Mouse (Mus musculus): Measurements from ENCODE around the gene Ncoa7. TPM values are rescaled to one million over a fixed set of nuclear protein-coding genes. Genes with fewer than 3 reads are reported as not detected.

Ncoa7 gene
- polyA plus RNA-seq, 1 experiment from 2014 or later, result 9.4 TPM

DNA sequence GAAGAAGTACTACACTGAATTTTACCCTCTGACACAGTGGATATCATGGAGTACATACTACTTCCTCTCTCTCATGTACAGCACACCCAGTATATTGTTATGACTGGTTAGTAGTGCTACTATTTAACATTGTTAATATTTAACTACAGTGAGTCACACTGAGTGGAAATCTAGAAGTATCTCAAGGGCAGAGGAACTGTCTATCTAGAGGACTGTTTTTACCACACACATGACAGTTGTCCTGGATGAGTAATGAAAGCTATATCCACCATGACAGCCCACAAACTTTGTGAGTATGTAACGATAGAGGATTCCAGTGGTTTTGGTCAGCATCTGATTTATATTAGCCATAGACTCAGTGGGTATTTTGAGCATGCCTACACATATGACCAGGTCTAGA lies 90.6 kb downstream of the Ncoa7 start:
- Histone ChIP-seq H3K27me3 (replicated peaks; ENCODE audit: control insufficient read depth, insufficient read depth, low read length) (no peaks in the 10 kb centered on the region), H3K9ac (ENCODE audit: low read depth, low read length) (no peak overlapping the region), H3K27ac (ENCODE audit: low read length) (no peak overlapping the region), H3K4me1 (ENCODE audit: control insufficient read depth, insufficient read depth, low read length) (no peaks in the 10 kb centered on the region), H3K36me3 (ENCODE audit: control insufficient read depth, insufficient read depth, low read length) (no peaks in the 10 kb centered on the region), H3K4me2 (ENCODE audit: low read depth, low read length) (no peak overlapping the region), H3K9me3 (ENCODE audit: control insufficient read depth, low read length) (no peaks in the 10 kb centered on the region), H3K4me3 (ENCODE audit: low read length) (no peak overlapping the region)
- ATAC-seq, result peak; percentile 92
- 76% methylated on average over 1 of the region's 1 CpGs for WGBS

DNA sequence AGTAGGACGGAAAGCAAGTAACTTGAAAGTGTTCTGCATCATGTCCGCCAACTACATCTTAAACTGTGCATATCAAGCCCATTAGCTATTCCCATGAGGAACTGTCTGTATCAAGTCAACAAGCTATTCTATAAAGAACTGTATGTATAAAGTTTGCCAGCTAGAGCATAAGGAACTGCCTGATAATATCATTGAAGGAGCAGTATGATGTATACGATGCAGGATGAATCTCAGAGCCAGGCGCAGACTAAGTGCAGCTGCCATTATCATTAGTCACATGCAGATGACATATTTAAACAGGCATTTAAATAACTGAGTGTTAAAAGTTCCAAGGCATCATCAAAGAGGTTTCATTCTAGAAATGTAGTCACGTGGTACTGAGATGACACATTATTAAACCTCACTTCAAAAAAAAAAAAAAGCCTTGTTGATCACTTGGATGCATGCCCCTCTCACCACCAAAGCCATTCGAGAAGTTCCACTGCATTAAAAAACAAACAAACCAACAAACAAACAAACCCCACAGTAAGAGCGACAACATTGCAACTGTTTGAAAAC lies 93.2 kb downstream of the Ncoa7 start:
- H3K4me3 ChIP-seq (ENCODE audit: low read length), result no peak overlapping the region
- no peaks in the 10 kb centered on the region for H3K9me3 ChIP-seq (ENCODE audit: control insufficient read depth, low read length)
- no peak overlapping the region for H3K9ac ChIP-seq (ENCODE audit: low read depth, low read length)
- H3K27ac ChIP-seq (ENCODE audit: low read length), result no peak overlapping the region
- H3K27me3 ChIP-seq (replicated peaks; ENCODE audit: control insufficient read depth, insufficient read depth, low read length), result no peaks in the 10 kb centered on the region
- H3K36me3 ChIP-seq (ENCODE audit: control insufficient read depth, insufficient read depth, low read length), result no peaks in the 10 kb centered on the region
- ATAC-seq, result no peak
- H3K4me2 ChIP-seq (ENCODE audit: low read depth, low read length), result no peak overlapping the region
- no peaks in the 10 kb centered on the region for H3K4me1 ChIP-seq (ENCODE audit: control insufficient read depth, insufficient read depth, low read length)
- 77% methylated on average over 7 of the region's 7 CpGs for WGBS

DNA sequence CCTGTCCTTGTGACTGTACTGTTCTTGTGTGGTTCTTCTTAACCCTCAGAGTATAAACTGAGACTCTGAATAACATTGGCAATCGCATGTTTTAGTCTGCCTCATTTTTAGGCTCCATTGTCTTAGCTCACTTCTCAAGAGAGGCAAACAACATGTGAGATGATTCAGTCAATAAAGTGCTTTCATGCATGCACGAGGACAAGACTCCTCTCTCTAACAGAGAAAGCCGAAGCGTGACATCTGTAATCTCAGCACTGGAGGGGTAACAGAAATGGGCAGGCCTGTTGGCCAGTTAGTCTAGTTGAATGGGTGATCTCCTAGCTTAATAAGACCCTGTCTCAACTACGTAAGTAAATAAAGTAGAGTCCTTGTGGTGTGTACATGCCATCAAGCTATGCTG lies 95.1 kb downstream of the Ncoa7 start:
- no peak overlapping the region for H3K9ac ChIP-seq (ENCODE audit: low read depth, low read length)
- no peak overlapping the region for H3K27ac ChIP-seq (ENCODE audit: low read length)
- no peak overlapping the region for H3K4me2 ChIP-seq (ENCODE audit: low read depth, low read length)
- H3K4me1 ChIP-seq (ENCODE audit: control insufficient read depth, insufficient read depth, low read length), result no peaks in the 10 kb centered on the region
- H3K9me3 ChIP-seq (ENCODE audit: control insufficient read depth, low read length), result no peaks in the 10 kb centered on the region
- ATAC-seq, result no peak
- no peak overlapping the region for H3K4me3 ChIP-seq (ENCODE audit: low read length)
- WGBS, result 88% methylated on average over 5 of the region's 5 CpGs
- no peaks in the 10 kb centered on the region for H3K27me3 ChIP-seq (replicated peaks; ENCODE audit: control insufficient read depth, insufficient read depth, low read length)
- H3K36me3 ChIP-seq (ENCODE audit: control insufficient read depth, insufficient read depth, low read length), result no peaks in the 10 kb centered on the region

DNA sequence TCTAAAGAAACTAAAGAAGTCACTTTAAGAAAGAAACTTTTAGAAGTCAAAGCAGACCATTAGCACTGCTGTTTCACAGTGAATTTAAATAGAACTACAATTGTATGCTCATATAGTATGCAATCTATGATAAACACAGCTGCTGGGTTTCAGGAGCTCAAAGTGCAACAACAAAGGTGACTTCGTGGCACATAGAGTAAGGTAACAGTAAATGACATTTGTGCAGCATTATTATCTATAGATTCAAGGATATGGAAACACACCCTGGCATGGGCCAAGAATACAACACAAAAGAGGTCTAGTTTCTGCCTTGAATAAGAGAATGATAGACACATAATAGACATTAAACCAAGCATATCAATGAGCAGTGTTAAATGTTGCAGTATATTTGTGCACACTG lies 100.5 kb downstream of the Ncoa7 start:
- Histone ChIP-seq H3K27me3 (replicated peaks; ENCODE audit: control insufficient read depth, insufficient read depth, low read length) (no peaks in the 10 kb centered on the region), H3K9me3 (ENCODE audit: control insufficient read depth, low read length) (no peaks in the 10 kb centered on the region), H3K9ac (ENCODE audit: low read depth, low read length) (no peak overlapping the region), H3K4me2 (ENCODE audit: low read depth, low read length) (no peak overlapping the region), H3K4me3 (ENCODE audit: low read length) (no peak overlapping the region), H3K27ac (ENCODE audit: low read length) (no peak overlapping the region), H3K36me3 (ENCODE audit: control insufficient read depth, insufficient read depth, low read length) (no peaks in the 10 kb centered on the region), H3K4me1 (ENCODE audit: control insufficient read depth, insufficient read depth, low read length) (no peaks in the 10 kb centered on the region)
- no peak for ATAC-seq
- WGBS, result 71% methylated on average over 1 of the region's 1 CpGs

DNA sequence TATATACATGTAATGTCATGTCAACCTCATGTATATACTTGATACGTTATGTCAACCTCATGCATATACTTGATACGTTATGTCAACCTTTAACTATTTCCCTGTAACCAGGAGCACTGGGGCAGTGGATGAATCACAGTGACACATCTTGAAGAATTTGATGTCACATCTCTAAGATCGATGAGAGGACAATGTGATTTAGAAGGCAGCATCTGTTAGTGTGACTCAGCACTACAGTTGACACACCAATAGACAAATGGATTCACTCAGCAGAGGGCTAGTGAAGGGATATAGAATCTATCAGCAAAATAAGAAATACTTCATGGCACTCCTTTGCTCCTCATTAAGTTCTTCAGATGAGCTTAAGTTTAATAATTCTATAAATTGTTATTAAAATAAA lies 116.3 kb downstream of the Ncoa7 start:
- Histone ChIP-seq H3K9me3 (ENCODE audit: control insufficient read depth, low read length) (no peaks in the 10 kb centered on the region), H3K9ac (ENCODE audit: low read depth, low read length) (no peak overlapping the region), H3K4me1 (ENCODE audit: control insufficient read depth, insufficient read depth, low read length) (no peaks in the 10 kb centered on the region), H3K27ac (ENCODE audit: low read length) (no peak overlapping the region), H3K36me3 (ENCODE audit: control insufficient read depth, insufficient read depth, low read length) (no peaks in the 10 kb centered on the region), H3K4me3 (ENCODE audit: low read length) (no peak overlapping the region), H3K27me3 (replicated peaks; ENCODE audit: control insufficient read depth, insufficient read depth, low read length) (no peaks in the 10 kb centered on the region), H3K4me2 (ENCODE audit: low read depth, low read length) (no peak overlapping the region)
- ATAC-seq, result no peak
- 86% methylated on average over 3 of the region's 3 CpGs for WGBS

DNA sequence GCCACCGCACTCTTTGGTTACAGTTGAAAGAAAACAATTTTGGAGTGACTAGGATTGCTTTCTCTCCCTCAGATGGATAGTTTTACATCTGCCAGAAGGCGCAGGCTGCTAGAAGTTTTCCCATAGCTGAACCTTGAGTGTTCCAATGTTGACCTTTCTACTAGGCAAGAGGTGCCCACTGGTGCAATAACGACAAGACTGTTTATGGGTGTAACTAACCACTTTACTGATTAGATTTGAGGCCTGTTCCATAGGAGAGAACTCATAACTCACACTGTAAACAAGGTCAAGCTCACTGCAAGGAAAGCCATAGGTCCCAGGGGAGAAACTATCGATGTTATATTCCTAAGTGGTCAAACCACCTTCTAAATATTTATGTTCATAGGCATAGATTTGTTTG lies 119.7 kb downstream of the Ncoa7 start:
- Histone ChIP-seq H3K9ac (ENCODE audit: low read depth, low read length) (no peak overlapping the region), H3K4me2 (ENCODE audit: low read depth, low read length) (no peak overlapping the region), H3K27me3 (replicated peaks; ENCODE audit: control insufficient read depth, insufficient read depth, low read length) (no peaks in the 10 kb centered on the region), H3K27ac (ENCODE audit: low read length) (no peak overlapping the region), H3K36me3 (ENCODE audit: control insufficient read depth, insufficient read depth, low read length) (no peaks in the 10 kb centered on the region), H3K4me3 (ENCODE audit: low read length) (no peak overlapping the region), H3K4me1 (ENCODE audit: control insufficient read depth, insufficient read depth, low read length) (no peaks in the 10 kb centered on the region), H3K9me3 (ENCODE audit: control insufficient read depth, low read length) (no peaks in the 10 kb centered on the region)
- ATAC-seq, result peak; percentile 79
- 80% methylated on average over 4 of the region's 4 CpGs for WGBS

DNA sequence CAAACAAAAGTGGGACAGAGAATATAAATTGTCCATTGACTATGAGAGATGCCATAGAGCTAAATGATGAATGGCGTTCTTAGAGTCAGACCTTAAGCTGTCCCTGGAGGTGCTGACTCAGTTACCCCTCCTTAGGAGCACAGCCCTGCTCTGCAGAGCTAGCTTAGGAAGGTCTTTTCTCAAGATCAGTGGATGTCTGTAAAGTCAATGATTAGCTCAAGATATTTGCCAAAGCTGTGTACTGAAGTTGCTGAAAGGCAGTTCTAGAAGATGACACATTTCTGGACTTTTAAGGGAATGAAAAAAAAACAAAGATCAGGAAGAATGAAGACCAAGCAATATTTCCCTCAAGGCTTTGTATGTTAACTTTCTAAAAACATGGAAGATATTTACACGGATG lies 123.4 kb downstream of the Ncoa7 start:
- WGBS, result 87% methylated on average over 2 of the region's 2 CpGs
- Histone ChIP-seq H3K36me3 (ENCODE audit: control insufficient read depth, insufficient read depth, low read length) (no peaks in the 10 kb centered on the region), H3K27me3 (replicated peaks; ENCODE audit: control insufficient read depth, insufficient read depth, low read length) (no peaks in the 10 kb centered on the region), H3K4me2 (ENCODE audit: low read depth, low read length) (no peak overlapping the region), H3K4me3 (ENCODE audit: low read length) (no peak overlapping the region), H3K4me1 (ENCODE audit: control insufficient read depth, insufficient read depth, low read length) (no peaks in the 10 kb centered on the region), H3K9ac (ENCODE audit: low read depth, low read length) (no peak overlapping the region), H3K9me3 (ENCODE audit: control insufficient read depth, low read length) (no peaks in the 10 kb centered on the region), H3K27ac (ENCODE audit: low read length) (no peak overlapping the region)
- no peak for ATAC-seq

DNA sequence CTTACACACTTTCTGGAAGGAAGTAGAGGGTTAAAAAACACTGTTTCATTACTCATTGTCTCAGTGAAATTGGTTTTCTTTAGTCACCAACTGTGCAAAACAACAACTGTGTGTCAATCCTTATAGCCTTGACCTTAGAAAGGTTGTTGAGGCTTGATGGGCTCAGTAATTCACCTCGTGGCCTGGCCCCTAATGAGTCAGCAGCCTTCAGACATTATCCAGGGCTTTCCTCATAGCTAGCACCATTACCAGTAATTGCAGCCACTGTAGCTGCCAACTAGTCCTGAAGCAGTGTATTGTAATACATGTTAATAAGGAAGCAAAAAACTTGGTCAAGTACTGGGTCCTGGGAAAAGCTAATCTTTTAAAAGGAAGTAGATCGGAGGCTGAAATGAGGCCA lies 125.1 kb downstream of the Ncoa7 start:
- WGBS, result 67% methylated on average over 2 of the region's 2 CpGs
- Histone ChIP-seq H3K27ac (ENCODE audit: low read length) (no peak overlapping the region), H3K9me3 (ENCODE audit: control insufficient read depth, low read length) (no peaks in the 10 kb centered on the region), H3K4me1 (ENCODE audit: control insufficient read depth, insufficient read depth, low read length) (no peaks in the 10 kb centered on the region), H3K9ac (ENCODE audit: low read depth, low read length) (no peak overlapping the region), H3K27me3 (replicated peaks; ENCODE audit: control insufficient read depth, insufficient read depth, low read length) (no peaks in the 10 kb centered on the region), H3K36me3 (ENCODE audit: control insufficient read depth, insufficient read depth, low read length) (no peaks in the 10 kb centered on the region), H3K4me3 (ENCODE audit: low read length) (no peak overlapping the region), H3K4me2 (ENCODE audit: low read depth, low read length) (no peak overlapping the region)
- ATAC-seq, result no peak

DNA sequence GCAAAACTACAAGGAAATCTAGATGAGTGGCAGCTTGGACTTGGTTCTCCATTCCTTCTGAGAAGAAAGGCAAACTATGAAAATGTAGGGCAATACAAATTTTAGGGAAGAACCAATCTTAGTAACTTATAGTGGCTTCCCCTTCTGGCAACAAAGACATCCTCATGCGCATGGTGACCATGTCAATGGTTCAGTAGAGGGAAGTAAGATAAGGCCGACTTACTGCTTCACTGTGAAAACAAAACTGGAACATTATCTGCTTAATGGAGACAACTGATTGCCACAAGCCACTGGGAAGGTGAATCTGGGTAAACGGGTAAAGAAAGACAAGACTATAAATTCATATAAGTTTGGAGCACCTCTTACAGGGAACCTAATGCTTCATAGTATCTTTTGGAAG lies 128.3 kb downstream of the Ncoa7 start:
- no peak overlapping the region for H3K9ac ChIP-seq (ENCODE audit: low read depth, low read length)
- 88% methylated on average over 3 of the region's 3 CpGs for WGBS
- no peaks in the 10 kb centered on the region for H3K36me3 ChIP-seq (ENCODE audit: control insufficient read depth, insufficient read depth, low read length)
- H3K4me2 ChIP-seq (ENCODE audit: low read depth, low read length), result no peak overlapping the region
- no peaks in the 10 kb centered on the region for H3K9me3 ChIP-seq (ENCODE audit: control insufficient read depth, low read length)
- H3K27ac ChIP-seq (ENCODE audit: low read length), result no peak overlapping the region
- H3K4me1 ChIP-seq (ENCODE audit: control insufficient read depth, insufficient read depth, low read length), result no peaks in the 10 kb centered on the region
- no peak for ATAC-seq
- H3K27me3 ChIP-seq (replicated peaks; ENCODE audit: control insufficient read depth, insufficient read depth, low read length), result no peaks in the 10 kb centered on the region
- no peak overlapping the region for H3K4me3 ChIP-seq (ENCODE audit: low read length)

DNA sequence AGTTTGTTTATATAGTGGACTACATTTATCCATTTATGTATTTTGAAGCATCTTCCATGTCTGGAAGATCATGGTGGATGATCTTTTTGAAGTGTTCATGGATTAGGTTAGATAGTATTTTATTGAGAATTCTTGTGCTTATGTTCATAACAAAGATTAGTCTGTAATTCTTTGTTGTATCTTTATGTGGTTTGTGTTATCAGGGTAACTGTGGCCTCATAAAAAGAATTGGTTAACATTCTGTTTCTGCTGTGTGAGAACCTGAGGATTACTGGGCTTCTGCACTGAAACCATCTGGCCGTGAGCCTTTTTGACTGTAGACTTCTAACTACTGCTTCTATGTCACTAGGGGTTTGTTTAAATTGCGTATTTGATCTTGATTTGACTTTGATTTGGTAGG lies 136.5 kb downstream of the Ncoa7 start:
- Histone ChIP-seq H3K9ac (ENCODE audit: low read depth, low read length) (no peak overlapping the region), H3K4me1 (ENCODE audit: control insufficient read depth, insufficient read depth, low read length) (no peaks in the 10 kb centered on the region), H3K27me3 (replicated peaks; ENCODE audit: control insufficient read depth, insufficient read depth, low read length) (no peaks in the 10 kb centered on the region), H3K9me3 (ENCODE audit: control insufficient read depth, low read length) (no peaks in the 10 kb centered on the region), H3K36me3 (ENCODE audit: control insufficient read depth, insufficient read depth, low read length) (no peaks in the 10 kb centered on the region), H3K4me2 (ENCODE audit: low read depth, low read length) (no peak overlapping the region), H3K27ac (ENCODE audit: low read length) (no peak overlapping the region), H3K4me3 (ENCODE audit: low read length) (no peak overlapping the region)
- WGBS, result 81% methylated on average over 2 of the region's 2 CpGs
- no peak for ATAC-seq
